Mouse (Mus musculus): Measurements from ENCODE around the gene Gm14305.
"Not testable (repeated sequence)": the region's sequence is repeated elsewhere in the genome, so short reads cannot be mapped to it uniquely, and the experiment has no call there.

DNA sequence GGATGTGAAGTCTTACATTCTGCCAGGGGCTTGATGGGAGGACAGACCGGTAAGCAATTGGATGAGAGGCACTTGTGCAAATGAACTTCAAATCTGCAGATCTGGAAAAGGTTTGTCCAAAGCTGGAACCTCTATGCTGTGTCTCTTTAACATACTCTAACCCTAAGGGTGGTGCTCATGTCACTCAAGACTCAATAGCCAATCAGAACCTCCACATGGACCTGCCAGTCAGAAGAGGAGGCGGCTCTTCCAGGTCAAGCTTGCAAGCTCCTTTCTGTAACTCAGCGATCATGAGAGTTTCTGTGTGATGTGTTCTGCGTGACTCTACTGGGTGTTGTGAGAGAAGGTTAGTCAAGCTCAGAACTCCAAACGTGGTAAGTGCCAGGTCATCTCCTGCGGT, at the start of gene Gm14305:
- not testable (repeated sequence) for TF ChIP-seq CTCF (conservative IDR thresholded peaks at IDR 0.05; ENCODE audit: low read length); POU5F1 (IDR thresholded peaks at IDR 0.05; ENCODE audit: borderline replicate concordance, low read length); NANOG (IDR thresholded peaks at IDR 0.05; ENCODE audit: borderline replicate concordance, low read length)

Measured in E14TG2a.4 (cell line).